Mouse (Mus musculus) telencephalon, adult 2 months (tissue): ENCODE data around the gene C530008M17Rik.

Experiments used
- DNase-seq: peaks from one replicate; pipeline ENCODE4 v3.0.0-alpha.2; 2011; ENCODE audit warnings: low read depth, low spot score

The C530008M17Rik gene

DNA sequence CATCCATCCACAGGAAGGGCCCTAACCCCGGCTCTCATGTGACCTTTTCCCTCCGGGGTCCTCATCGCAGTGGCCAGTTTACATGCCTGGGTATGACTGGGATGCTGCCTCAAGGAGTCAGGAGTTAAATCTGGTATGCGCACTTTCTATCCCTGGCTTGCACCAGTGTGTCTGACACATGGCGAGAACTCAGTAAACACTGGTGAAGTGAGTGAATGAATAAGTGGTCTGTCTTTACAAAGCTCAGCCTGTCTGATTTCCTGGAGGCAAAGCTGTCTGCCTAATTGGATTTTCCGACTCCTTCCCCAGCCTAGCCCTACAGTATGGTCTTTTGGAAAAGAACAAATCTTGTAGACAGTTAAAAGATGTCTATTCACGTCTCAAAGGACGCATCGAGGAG lies 45.8 kb downstream of the C530008M17Rik start:
- no peak for DNase-seq

DNA sequence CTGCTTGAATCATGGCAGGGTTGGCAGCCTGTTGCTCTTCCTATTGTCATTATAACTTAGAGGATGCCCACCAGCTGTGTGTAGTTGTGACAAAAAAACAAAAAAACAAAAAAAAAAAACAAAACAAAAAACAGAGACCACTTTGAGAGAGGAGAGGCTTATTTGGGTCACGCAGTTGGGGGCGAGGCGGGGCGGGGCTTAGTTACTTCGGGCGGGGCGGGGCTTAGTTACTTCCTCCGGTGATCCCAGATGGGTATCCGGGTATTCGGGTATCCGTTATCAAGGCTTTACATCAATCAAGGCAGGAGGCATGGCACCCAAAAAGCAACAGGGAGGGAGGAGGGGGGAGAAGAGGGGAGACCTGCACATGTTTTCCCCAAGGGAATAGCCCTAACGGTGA lies 46.3 kb downstream of the C530008M17Rik start:
- no peak for DNase-seq

DNA sequence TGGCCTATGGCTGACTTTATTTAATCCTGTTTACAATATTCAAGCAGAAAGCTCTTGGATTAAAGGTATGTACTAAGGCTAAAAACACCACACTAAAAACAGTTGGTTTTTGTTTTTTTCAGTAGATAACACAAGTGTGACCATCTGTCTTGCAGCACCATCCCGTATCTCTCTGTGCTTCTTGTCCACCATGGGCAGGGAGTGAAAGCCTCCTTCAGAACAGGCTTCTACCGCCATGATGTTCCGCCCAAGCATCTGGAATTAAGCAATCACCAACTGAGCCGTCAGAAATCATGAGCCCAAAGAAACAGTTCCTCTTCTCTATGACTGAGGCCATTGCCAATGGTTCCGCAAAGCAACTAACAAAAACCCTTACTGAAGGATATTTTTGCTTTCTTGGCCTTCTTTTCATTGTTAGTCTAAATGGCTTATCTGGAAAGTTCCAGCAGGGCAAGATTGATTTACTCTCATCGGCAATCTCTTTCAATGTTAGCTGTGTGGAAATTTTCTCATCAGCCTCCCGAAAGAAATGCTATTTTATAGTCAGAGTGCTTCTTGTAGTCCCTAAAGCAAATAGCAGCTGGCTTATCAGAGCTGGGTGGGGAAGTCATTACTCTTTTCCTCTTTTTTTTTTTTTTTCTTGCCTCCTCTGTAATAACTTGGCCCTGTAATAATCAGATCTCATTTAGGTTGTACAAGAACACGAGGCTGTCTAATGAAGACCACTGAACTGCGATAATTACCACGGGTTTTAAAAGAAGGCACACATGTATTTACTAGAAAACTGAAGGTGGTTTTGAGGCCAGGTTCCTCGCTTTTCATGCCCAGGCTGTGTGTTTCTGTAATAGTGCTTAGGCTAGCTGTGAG lies 49.2 kb downstream of the C530008M17Rik start:
- no peak for DNase-seq

DNA sequence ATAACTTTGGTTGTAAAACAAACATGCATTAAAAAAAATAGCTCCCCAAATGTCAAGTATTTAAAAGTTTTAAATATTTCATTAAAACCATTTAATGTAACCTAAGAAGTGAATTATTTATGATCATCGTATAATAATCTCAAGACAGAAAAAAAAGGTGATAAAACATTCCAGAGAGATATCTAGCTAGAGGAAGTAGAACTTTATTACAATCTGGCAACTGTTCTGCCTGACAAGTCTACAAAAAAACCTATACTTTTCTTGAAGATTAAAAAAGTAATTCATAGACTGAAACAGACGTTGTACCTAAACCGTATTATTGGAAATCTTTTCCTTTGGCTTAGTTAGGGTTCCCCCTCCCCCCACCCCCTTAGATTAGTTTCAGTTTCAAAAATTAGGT lies 50.8 kb downstream of the C530008M17Rik start:
- DNase-seq = no peak

DNA sequence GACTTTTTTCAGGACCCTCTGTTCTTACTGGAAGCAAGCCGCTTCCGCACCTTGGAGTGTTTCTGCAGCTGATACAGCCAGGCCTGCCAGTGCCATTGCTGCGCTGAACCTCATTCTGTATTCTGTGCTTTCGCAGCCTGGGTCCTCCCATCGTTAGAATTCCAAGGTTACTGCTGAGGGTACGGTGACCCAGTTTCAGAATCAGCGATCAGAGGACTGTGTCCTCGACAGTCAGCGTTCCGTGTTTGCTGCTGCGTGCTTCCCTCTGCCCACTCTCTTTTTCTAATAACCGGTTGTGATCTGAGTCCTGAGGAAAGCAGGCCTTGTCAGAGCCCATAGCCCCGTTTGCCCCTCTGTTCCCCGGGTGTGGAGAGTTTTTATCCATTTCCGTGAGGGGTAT lies 51.7 kb downstream of the C530008M17Rik start:
- DNase-seq = no peak

DNA sequence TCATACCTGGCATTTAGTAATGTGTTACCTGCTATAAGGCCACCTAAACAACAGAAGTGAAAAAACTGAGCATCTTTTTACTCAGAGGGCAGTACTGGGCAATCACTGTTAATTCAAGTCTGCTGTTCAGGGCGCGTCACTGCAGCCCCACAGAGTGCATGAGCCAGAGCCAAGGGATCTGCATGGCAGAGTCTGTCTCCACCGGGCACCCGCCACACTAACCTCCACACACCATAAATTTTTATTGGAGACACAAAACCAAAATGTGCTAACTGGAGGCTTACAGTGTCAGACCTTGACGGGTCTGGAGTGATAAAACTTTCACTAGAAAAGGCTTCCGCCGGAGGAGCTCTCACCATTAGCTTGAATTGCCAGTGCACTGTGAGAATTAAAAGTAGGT lies 57.4 kb downstream of the C530008M17Rik start:
- DNase-seq = no peak

DNA sequence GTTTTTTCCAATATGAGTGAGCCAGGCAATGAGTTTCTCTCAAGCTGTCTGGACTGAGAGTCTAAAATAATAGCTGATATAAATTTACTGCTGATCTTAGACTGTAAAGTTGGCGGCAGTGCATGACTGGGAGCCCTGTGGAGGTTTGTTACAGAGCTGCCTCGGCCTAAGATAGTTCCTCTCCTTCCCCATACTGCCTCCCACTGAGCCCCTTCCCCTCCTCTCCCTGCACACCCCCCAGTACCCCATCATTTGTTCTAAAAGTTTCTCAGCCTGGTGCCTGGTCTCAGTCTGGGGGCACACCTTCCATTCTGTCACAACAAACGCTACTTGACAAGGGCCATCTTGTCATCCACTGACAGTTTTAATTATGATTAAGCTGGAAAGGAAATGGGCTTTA lies 63.6 kb downstream of the C530008M17Rik start:
- DNase-seq = no peak

DNA sequence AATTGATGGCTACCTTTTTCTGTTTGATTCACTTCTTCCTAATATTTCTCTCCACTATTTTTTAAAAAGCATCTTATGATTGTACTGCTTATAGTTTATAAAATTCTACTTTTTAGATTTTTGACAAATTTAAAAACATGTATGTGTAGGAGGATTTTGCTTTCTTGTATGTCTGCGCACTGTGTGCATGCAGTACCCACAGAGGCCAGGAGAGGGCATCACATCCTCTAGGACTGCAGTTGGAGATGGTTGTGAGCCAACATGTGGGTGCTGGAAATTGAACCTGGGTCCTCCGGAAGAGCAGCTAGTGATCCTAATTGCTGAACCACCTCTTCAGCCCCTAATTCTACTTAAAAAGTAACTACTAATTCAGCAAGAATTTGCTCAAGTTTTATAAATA lies 68.6 kb downstream of the C530008M17Rik start:
- DNase-seq = no peak

DNA sequence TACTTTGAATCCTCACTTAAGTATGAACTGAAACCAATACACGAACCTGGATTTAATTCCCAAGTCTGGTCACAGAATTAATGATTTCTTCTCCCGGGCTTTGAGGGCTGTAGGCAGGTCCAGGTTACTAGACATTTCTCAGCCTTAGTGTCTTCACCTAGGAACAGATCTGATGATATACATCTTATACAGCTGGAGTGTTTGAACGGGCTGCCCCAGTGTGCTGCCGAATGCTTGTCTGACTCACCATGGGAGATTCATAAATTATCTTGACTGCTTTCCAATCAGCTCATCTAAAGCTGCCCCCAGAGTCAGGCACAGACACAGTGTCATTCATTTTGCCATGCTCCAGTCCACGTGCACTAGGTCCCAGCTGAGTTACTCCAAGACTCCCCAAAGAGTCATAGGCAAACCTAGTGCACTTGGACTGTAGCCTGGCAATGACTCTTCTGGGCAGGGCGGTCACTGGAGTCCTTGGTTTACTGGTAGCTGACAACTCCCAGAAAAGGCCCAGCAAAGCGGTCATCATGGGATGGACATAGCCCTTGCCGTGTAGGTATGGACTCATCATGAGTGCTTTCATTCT lies 70.3 kb downstream of the C530008M17Rik start:
- DNase-seq = no peak

DNA sequence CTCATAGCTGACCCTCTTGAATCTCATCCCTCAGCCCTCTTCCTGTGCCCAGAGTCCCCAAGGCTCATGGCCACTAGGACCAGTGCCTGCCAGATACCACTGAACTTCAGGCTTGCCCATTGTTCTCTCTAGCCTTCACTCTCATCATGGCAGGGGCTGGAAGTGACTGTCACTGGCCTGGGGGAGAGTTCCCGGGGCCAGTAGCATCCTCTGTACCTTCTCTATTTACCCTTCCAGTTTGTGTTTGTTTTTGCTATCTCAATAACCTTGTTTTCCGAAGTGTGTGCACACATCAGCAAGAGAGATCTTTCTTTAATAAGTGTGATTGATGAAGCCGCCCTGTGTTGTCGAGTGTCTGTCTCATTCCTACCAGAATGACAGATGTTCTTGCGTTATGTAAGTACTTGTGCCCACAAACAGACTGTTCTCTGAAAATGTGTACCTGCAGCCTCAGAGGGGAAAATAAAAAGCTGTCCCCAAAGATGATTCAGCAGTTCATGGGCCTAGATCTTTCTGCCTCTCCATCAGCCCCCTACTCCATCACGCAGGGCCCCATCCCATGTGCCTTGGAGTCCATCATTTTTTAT lies 76.8 kb downstream of the C530008M17Rik start:
- DNase-seq = no peak

DNA sequence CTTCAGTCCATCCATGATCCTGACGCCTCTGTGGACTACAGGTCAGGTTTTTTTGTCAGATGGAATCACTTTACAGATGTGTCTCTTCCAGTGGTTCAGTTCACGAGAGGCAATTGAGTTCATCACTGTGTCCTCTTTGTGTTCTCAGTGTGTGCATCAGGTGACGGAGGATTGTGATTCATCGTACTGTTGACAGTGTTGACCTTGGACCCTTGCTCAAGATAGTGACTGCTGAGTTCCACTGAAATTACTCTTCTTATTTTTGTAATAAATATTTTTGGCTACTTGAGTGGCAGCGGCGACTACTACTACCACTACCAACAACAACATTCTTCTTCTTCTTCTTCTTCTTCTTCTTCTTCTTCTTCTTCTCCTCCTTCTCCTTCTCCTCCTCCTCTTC lies 85.2 kb downstream of the C530008M17Rik start:
- no peak for DNase-seq

DNA sequence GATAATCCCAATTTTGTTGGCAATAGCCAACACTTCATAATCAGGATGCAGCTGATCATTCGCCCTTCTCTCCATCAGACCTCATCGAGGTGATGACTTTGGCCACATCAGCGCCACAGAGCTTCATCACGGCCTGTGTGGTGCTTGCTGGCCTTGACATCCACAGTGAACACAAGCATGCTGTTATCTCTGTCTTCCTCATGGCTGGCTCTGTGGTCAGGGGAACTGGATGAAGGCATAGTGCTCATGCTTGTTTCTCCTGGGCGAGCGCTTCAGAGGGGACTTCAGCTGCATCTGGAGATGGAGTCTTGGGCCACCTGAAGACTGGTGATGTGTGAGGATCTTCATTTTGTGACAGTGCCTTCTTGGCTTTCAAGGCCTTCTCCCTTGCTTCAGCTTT lies 85.8 kb downstream of the C530008M17Rik start:
- DNase-seq = no peak

DNA sequence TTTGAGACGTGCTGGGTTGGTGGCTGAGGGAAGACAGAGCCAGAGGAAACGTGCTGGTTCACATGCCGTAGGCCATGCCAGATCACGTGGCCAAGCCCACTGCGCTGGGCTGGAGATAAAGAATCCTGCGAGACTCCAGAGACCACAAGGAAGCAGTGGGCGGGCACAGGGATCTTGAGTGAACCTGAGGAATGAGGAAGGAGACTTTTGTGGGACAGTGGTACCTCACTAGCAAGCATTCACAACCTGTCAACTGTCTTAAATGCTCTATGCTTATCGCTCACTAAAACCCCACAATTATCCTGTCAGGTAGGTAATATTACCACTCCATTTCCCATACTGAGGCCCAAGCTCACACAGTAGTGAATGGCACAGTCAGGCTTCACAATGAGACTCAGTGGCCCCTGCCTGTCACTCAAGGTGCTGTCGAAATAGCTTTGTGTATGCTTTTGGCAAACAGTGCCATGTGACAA lies 88.5 kb downstream of the C530008M17Rik start:
- DNase-seq = no peak

DNA sequence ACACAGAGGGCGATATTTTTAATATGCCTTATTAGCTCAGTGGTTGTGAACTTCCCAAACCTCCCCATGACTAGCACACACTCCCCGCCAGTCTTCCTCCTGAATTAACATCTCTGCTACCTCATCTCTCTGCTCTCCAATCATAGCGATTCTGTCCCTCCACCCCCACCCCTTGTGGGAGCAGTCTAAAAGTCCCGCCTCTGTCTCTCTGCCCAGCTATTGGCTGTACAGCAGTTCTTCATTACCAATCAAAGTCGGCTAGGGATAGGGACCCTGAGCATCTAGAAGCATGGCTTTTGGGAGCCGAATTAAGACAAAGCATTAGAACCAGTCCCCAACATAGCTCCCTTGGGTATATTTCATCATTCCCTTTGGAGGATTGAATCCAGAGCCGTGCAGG lies 91.5 kb downstream of the C530008M17Rik start:
- DNase-seq = peak; percentile 42

DNA sequence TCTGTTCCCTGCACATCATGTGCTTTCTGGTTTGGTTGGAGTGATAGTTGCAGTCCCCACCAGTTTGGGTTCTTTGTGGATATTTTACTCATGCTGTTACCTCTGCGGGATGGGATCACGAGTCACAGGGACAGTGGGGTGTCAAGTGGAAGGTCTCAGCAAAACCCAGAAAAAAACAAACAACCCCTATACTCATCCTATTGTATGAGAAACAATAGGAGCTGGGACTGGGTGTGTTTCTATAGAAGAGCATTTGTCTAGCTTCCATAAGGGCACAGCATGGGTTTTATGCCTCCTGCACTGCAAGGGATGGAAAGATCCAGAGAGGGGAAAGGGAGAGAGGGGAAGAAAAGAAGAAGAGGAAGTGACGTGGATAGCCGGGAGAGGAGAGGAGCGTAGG lies 96.0 kb downstream of the C530008M17Rik start:
- DNase-seq = no peak

DNA sequence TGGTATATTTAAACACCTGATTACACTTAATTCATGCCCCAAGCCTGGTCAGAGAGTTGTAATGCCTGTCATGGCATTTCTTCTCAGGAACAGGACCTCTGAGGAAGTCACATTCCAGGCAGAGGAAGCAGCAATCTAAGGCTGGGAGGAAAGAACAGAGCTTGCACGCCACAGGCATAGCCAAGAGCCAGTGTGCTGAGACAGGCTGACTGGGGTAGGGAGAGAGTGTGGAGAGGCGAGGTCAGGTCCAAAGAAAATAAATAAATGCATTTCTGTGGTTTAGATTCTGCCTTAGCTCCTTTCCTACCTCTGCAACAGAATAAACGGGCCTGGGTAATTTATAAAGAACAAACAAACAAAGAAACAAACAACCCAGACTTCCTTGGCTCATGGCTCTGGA lies 104.0 kb downstream of the C530008M17Rik start:
- no peak for DNase-seq

DNA sequence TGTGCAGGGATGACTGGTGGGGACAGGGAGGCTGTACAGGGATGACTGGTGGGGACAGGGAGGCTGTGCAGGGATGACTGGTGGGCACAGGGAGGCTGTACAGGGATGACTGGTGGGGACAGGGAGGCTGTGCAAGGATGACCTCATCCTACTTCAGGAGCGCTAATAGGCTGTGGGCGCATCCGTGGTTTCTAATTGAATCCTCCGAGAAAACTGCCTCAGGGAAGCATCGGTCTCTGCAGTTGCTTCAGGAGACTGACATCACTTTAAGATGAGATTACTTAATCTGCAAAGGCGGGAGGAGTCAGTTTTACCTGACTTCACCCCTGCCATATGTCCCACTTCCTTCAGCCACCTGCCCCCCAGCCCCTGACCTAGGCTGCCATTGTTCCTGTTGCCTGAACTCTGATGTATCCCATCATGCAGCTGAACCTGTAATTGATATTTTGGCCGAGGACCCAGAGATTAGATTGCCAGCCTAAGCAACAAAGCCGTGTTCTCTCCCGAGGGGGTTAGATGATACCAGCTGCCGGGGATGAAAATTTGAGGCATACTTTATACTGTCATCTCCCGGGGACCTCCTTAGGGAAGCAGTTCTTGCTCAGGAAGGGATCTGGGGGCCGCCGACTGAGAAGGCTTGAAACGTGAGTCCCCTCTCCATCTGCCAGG lies 105.9 kb downstream of the C530008M17Rik start:
- no peak for DNase-seq

DNA sequence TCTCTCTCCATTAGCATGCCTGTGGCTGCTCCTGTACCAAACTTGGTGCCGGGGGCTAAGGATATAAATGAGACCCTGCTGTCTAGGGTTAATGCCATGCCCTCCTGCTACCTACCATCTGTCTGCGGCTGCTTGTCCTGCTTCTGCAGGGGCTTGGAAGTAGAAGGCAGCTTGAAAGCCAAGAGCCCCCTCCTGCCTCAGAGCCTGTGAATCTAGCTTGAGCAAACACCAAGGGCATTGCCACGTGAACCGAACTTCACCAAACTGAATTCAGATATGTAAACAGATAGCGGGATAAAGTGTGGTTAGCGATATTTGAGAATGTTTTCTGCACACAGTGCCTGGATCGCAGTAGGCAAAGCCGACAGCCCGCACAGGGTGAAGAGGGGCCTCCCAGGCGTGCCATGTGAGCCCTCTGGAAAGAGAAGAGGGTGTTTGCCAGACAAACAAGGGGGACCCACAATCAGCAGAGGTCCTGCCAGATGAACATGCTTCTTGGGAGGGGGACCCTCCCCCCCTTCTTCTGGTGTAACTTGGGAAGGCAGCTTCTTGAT lies 106.9 kb downstream of the C530008M17Rik start:
- DNase-seq = no peak

DNA sequence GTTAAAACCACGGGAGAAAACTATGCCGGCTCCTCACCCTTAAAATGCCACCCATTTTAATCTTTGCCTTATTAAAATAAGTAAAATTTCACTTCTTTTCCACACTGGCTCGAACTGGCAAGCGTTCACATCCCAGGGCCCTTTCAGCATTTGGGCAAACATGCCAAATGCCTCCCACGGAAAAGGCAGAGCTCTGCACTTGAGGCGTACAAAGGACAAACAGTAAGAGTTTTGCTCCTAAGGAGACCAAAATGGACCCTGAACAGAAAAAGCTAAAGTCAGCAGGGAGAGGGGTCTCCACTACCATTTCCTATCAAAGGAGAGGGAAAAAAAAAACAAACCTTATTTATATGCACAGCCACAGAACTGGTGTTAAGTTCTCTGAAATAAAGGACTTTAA lies 107.4 kb downstream of the C530008M17Rik start:
- DNase-seq = no peak

DNA sequence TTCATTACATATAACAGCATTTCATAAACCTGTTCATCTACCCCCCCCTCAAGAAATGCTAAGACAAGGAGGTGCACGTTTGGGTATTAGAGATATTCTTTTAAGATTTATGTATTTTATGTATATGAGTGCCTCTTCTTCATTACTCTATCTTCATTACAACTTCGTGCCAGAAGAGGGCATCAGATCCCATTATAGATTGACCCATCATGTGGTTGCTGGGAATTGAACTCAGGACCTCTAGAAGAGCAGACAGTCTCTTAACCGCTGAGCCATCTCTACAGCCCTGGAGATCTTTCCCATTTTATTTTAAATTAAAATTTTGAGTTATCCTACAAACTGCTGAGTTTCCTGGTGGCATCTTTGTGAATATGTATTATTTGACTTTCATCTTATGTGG lies 112.7 kb downstream of the C530008M17Rik start:
- no peak for DNase-seq

DNA sequence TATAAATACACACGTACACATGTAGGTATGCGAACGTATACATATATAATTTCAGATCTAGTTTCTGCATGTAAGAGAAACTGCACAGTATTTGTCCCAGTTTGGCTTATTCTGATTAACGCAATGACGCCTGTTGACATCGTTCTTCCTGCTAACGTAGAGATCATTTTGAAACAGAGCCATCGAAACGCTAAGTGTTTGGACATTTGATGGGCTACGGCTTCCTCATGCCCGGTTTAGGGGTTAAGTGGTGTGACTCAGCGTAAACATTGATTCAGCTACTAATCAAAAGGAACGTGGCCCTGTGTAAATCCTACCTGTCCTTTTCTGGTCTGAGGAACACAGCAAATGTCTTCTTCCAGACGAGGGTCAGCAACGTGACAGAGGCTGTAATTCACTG lies 113.3 kb downstream of the C530008M17Rik start:
- no peak for DNase-seq

DNA sequence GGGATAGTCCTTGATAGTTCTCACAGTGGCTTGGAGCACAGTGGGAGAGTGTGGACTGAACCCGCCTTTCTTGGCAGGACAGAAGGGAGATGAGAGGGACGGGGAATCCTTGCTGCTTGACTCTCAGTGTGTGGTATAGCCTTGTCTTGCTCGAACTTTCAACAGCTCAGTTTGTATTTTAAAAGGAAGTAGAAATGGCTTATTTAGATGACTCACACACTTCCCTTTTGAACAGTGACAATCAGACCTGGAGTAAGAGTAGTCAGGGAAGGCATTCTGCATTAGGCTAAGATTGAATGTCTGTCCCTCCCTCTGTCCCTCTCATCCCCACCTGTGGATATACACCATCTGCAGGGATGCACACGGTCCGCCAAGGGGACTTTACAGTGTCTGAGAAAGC lies 115.1 kb downstream of the C530008M17Rik start:
- DNase-seq = no peak
